14 mouse cellular contexts compared by ENCODE assay signal in genomic region chr2:72672908-72673901, GRCm38 (mm10).
DNase-seq lines count a peak whose midpoint lies in the region; ATAC-seq and TF ChIP-seq lines count a peak whose summit lies in the region.
"Had no signal": no experiment of that assay in that cellular context is flagged by ENCODE, and none has a peak within 500 bp of the region (broad histone marks: within the 10 kb centered on the region; RNA-seq: fewer than 3 reads in every experiment).

No protein-coding gene starts in this region.

- H3K27ac ChIP-seq in kidney, embryonic 16.5 days (ENCODE audit: low read length) = peak overlapping the region; percentile 44; the same call in 1 of the 2 replicates
- no peak overlapping the region for H3K27ac ChIP-seq in midbrain, embryonic 13.5 days
- no peak overlapping the region for H3K27ac ChIP-seq in gastrocnemius, adult 2 months
- H3K27ac ChIP-seq: heart, embryonic 13.5 days; limb, embryonic 13.5 days; macrophage had no signal

- H3K36me3 ChIP-seq in kidney, embryonic 16.5 days (ENCODE audit: insufficient read depth, low read length) = no peaks in the 10 kb centered on the region
- H3K36me3 ChIP-seq in midbrain, embryonic 13.5 days = no peaks in the 10 kb centered on the region
- H3K36me3 ChIP-seq: heart, embryonic 13.5 days; limb, embryonic 13.5 days had no signal

- H3K9ac ChIP-seq in kidney, embryonic 16.5 days (replicated peaks; ENCODE audit: low read length) = no peak overlapping the region
- no peak overlapping the region for H3K9ac ChIP-seq in midbrain, embryonic 13.5 days (replicated peaks)
- H3K9ac ChIP-seq: limb, embryonic 13.5 days had no signal

- no peaks in the 10 kb centered on the region for H3K27me3 ChIP-seq in kidney, embryonic 16.5 days (ENCODE audit: insufficient read depth, low read length)
- peaks cover 56% of the 10 kb centered on the region for H3K27me3 ChIP-seq in midbrain, embryonic 13.5 days
- H3K27me3 ChIP-seq: heart, embryonic 13.5 days; limb, embryonic 13.5 days had no signal

- WGBS in kidney, embryonic 16.5 days = 48% methylated on average over 13 of the region's 13 CpGs
- 11% methylated on average over 13 of the region's 13 CpGs for WGBS in midbrain, embryonic 13.5 days

- intact Hi-C loops in gastrocnemius, adult 2 months (cut with DNase I) = no loop called here

- no peak for TF ChIP-seq CTCF in gastrocnemius, adult 2 months (IDR thresholded peaks at IDR 0.05)

- ATAC-seq in kidney, embryonic 16.5 days (ENCODE audit: low FRiP score, low TSS enrichment) = peak; percentile 35; the same call in 1 of the 2 replicates
- ATAC-seq in midbrain, embryonic 13.5 days = peak; percentile 76

- peak; percentile 26 for DNase-seq in adrenal gland, adult 2 months
- DNase-seq in adrenal gland, postnatal 4 days (ENCODE audit: low spot score in 2 of 2) = no peak
- no peak for DNase-seq in kidney, postnatal 36 days
- peak; percentile 74 for DNase-seq in embryo, embryonic 10 days (ENCODE audit: low spot score)
- DNase-seq in frontal cortex, postnatal 36 days (ENCODE audit: low spot score in 2 of 2) = no peak
- DNase-seq in gastrocnemius, adult 2 months = no peak
- DNase-seq: cerebellum, adult 9-11 months; kidney, adult 11 months; thymus, postnatal 4 days had no signal

- peaks cover 12% of the 10 kb centered on the region for H3K4me1 ChIP-seq in kidney, embryonic 16.5 days (ENCODE audit: insufficient read depth, low read length)
- H3K4me1 ChIP-seq in midbrain, embryonic 13.5 days (replicated peaks) = peaks cover 20% of the 10 kb centered on the region

- no peak overlapping the region for H3K4me2 ChIP-seq in kidney, embryonic 16.5 days (replicated peaks; ENCODE audit: low read depth, low read length)
- H3K4me2 ChIP-seq in midbrain, embryonic 13.5 days (replicated peaks) = no peak overlapping the region
- H3K4me2 ChIP-seq: limb, embryonic 13.5 days had no signal

- H3K4me3 ChIP-seq in kidney, embryonic 16.5 days (ENCODE audit: low read length) = no peak overlapping the region
- no peak overlapping the region for H3K4me3 ChIP-seq in midbrain, embryonic 13.5 days (replicated peaks)
- H3K4me3 ChIP-seq in gastrocnemius, adult 2 months = no peak overlapping the region
- H3K4me3 ChIP-seq: heart, embryonic 13.5 days; limb, embryonic 13.5 days had no signal

- no peaks in the 10 kb centered on the region for H3K9me3 ChIP-seq in kidney, embryonic 16.5 days (ENCODE audit: low read length)
- no peaks in the 10 kb centered on the region for H3K9me3 ChIP-seq in midbrain, embryonic 13.5 days
- H3K9me3 ChIP-seq: heart, embryonic 13.5 days; limb, embryonic 13.5 days had no signal

Comparison
In these comparisons a context has a peak if more than half of its experiments do, and no peak if none do; other contexts are left out.
1. DNase-seq: peak in adrenal gland, adult 2 months (single experiment) and embryo, embryonic 10 days (single experiment); none in adrenal gland, postnatal 4 days (0 of 2), kidney, postnatal 36 days (0 of 2), frontal cortex, postnatal 36 days (0 of 2) and gastrocnemius, adult 2 months (single experiment).